Mouse (Mus musculus) liver, embryonic 14.5 days (tissue): ENCODE data around the gene 2700081O15Rik.

Experiments used
- CTCF ChIP-seq: IDR thresholded peaks from 2 replicates; pipeline ENCODE4 v1.5.1; 2016; ENCODE audit warnings: antibody characterized with exemption, low read depth, control low read depth
- EP300 ChIP-seq: IDR thresholded peaks from 2 replicates; pipeline ENCODE4 v1.6.1; 2016; ENCODE audit warnings: antibody characterized with exemption, low read depth

- no peak for TF ChIP-seq CTCF
- no peak for TF ChIP-seq EP300
Measured at GRCm38 (mm10) chr19:7467915-7468314, 50.5 kb downstream of the 2700081O15Rik start.
